Mouse (Mus musculus) spleen, postnatal 0 days (tissue): ENCODE data around the gene Ncapg. TPM values are rescaled to one million over a fixed set of nuclear protein-coding genes. Genes with fewer than 3 reads are reported as not detected.

Source experiments
- polyA plus RNA-seq: library from polyadenylated mRNA; unstranded; fragments of >200 nt; fragmentation: Nextera tagmentation; extraction: Ambion mirVana; gene quantifications from 2 replicates; pipeline ENCODE4 v1.2.1, GENCODE M21; 2015

The Ncapg gene
- polyA plus RNA-seq: 54.5 and 60.0 TPM in 2 replicates

DNA sequence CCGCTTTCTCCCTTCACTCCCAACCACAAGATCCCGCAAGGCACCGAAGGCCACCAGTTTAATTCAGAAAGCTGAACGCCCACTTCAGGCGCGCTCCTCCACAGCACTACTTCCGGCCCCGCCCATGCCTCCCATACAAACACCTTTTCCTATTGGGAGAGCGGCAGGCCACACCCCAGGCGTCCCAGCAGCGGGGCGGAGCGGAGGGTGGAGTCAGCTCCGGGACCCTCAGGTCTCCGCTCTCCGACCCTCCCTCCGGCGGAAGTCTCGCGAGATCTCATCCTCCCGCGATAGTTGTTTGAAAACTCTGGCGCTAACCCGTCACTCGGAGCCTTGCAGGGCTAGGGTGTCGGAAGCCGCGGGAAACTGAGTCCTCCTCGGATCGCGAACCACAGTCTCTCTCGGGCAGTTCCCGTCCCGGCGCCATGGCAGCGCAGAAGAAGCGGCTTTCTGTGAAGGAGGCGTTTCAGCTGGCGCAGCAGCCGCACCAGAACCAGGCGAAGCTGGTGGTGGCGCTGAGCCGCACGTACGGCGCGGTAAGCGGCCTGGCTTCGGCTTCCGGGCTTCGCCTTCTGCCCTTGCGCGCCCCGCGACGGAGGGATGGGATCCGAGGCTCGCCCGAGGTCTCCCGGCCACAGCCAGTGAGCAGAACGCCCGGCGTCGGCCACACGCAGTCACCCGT, at the start of gene Ncapg:
TSS of gene Ncapg (plus strand) at position 322 of the 682 bp plus-strand sequence.

DNA sequence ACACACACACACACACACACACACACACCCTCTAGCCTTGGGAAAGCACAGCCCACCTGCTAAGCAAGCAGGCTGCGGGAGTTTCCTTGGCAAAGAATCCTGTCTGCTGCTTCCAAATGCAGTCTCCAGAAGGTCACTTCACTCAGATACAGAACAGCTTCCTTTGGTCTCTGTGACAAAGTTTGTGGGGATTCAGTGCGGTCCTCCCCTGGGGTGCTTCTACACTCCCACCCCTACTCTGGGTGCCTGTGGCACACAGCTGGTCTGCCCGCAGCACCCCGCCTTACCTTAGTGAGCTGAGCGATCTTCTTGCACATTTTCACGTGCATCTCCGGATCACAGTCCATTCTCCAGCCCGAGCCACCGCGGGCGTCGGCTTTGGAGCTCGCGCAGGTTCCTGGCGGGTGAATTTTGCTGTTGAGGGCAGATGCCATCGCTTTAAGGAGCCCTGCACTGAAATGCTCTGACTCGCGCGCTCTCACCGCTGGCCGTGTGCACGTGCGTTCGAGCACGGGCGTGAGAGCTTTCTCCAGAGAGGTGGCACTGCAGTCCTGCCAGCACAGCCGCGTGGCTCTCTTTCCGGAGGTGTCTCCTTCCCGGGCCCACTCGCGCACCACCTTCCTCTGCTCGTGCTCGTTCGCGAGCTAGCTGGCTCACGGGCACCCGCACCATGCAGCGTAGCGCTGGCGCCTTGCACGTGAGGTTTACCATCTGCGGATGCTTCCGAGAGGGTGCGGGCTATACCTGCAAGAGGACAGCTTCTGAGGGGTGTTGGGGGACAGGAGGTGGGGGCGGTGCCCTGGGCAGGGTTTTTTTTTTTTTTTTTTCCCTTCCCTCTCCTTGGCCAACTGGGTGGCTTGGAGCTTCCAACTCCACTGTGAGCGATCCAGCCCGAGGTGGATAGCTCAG, 30.7 kb upstream of the Ncapg start, which contains the start of gene Fam184b:
TSS of gene Fam184b (minus strand) at position 809 of the 909 bp plus-strand sequence.

Other genes with a start within 250 kb of the Ncapg start
- 58.9 and 60.0 TPM in 2 replicates for gene Qdpr, start 219.7 kb upstream of the Ncapg start, polyA plus RNA-seq
- gene Clrn2, start 216.2 kb upstream of the Ncapg start, polyA plus RNA-seq: not detected in 2 replicates
- 39.0 and 42.4 TPM in 2 replicates for gene Lap3, start 176.5 kb upstream of the Ncapg start, polyA plus RNA-seq
- gene Med28, start 149.7 kb upstream of the Ncapg start, polyA plus RNA-seq: 131 and 132 TPM in 2 replicates
- gene Fam184b, start 30.3 kb upstream of the Ncapg start, polyA plus RNA-seq: 0.06 TPM in 2 replicates
- 9.3 and 9.4 TPM in 2 replicates for gene Lcorl, start 187.7 kb downstream of the Ncapg start, polyA plus RNA-seq